Mouse (Mus musculus) liver, adult 2 months (tissue): ENCODE measurements around the gene Abhd12.

Source experiments
- CTCF ChIP-seq: fragments of 200-500 bp; IDR thresholded peaks from 2 replicates; pipeline ENCODE4 v1.5.1; 2011; ENCODE audit warnings: low read depth, low read length, control low read depth
- POLR2A ChIP-seq: fragments of 200-500 bp; IDR thresholded peaks from 2 replicates; pipeline ENCODE4 v1.6.1; 2011; ENCODE audit warnings: low read length, control low read depth; ENCODE audit not compliant: insufficient read depth; ENCODE audit errors: extremely low read depth

GRCm38 (mm10) chr2:150884779-150885110, 19.8 kb downstream of the Abhd12 start:
- TF ChIP-seq POLR2A (no peak), CTCF (no peak)
